Mouse (Mus musculus): ENCODE measurements at regions not wholly inside any gene's neighbourhood (a gene's known extent, or its start where the extent isn't known, plus 50 kb on each side); places are given as distances from the start of the nearest gene placed in this dataset.

GRCm38 (mm10) chr9:41471345-41471744 lies 309.8 kb upstream of the Ubash3b start:
- TF ChIP-seq CTCF (IDR thresholded peaks at IDR 0.05; ENCODE audit: low read depth, low read length): no peak
- TF ChIP-seq GATA1 (IDR thresholded peaks at IDR 0.05; ENCODE audit: borderline replicate concordance, low read length): no peak
- no peak for TF ChIP-seq TAL1 (conservative IDR thresholded peaks at IDR 0.05; ENCODE audit: low read depth, low read length)
- no peak for TF ChIP-seq POLR2AphosphoS5 (IDR thresholded peaks at IDR 0.05; ENCODE audit: insufficient replicate concordance, low read depth, low read length)

All from G1E (cell line).